Mouse (Mus musculus): ENCODE measurements at regions not wholly inside any gene's neighbourhood (a gene's known extent, or its start where the extent isn't known, plus 50 kb on each side); places are given as distances from the start of the nearest gene placed in this dataset.

DNA sequence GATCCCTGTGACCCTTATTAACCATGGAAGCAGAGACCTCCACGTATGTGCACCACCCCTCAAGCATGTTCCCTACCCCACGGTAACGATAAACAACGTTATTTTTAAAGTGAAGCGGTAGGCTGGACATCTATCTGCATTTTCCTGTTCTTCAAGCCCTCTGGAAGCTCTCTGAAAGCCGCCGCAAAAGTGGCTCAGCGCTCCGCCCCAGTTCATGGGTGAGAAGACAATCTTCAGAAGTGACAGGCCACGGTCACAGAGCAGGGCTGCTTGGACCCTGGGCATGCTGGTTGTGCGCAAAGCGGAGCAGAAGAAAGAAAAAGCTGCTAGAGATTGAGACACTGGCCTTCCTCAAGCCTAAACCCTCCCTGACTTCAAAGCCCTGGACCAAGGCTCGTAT, 90.5 kb downstream of the Zfp36l2 start:
- DNase-seq (ENCODE audit: low spot score), result no peak

GRCm38 (mm10) chr17:84096345-84097260, 91.1 kb downstream of the Zfp36l2 start:
- 8% methylated on average over 59 of the region's 59 CpGs for WGBS
- H3K9me3 ChIP-seq (replicated peaks; ENCODE audit: control insufficient read depth, low read length), result no peaks in the 10 kb centered on the region
- peak; percentile 62; the same call in 1 of the 2 replicates for ATAC-seq (ENCODE audit: insufficient read depth, low read depth)

More for the DNA sequence above, 90.5 kb downstream of the Zfp36l2 start:
- Histone ChIP-seq H3K27me3 (ENCODE audit: control insufficient read depth, insufficient read depth, low read length) (no peaks in the 10 kb centered on the region; the same call in 1 of the 2 replicates), H3K4me2 (ENCODE audit: low read depth, low read length) (no peak overlapping the region), H3K9ac (replicated peaks; ENCODE audit: low read depth, low read length) (no peak overlapping the region), H3K4me1 (ENCODE audit: control insufficient read depth, insufficient read depth) (peaks cover 22% of the 10 kb centered on the region), H3K36me3 (replicated peaks; ENCODE audit: control insufficient read depth, insufficient read depth, low read length) (no peaks in the 10 kb centered on the region), H3K27ac (ENCODE audit: low read depth) (no peak overlapping the region), H3K9me3 (replicated peaks; ENCODE audit: control insufficient read depth, low read length) (no peaks in the 10 kb centered on the region), H3K4me3 (ENCODE audit: low read depth, low read length) (no peak overlapping the region)
- WGBS, result 79% methylated on average over 13 of the region's 13 CpGs
- ATAC-seq (ENCODE audit: insufficient read depth, low read depth), result no peak
- TF ChIP-seq CTCF (IDR thresholded peaks at IDR 0.05; ENCODE audit: low read depth) (no peak), EP300 (IDR thresholded peaks at IDR 0.05; ENCODE audit: low read depth) (no peak)

GRCm38 (mm10) chr17:84095829-84096228, 91.9 kb downstream of the Zfp36l2 start:
- Histone ChIP-seq H3K9me3 (replicated peaks; ENCODE audit: control insufficient read depth, low read length) (no peaks in the 10 kb centered on the region), H3K27me3 (ENCODE audit: control insufficient read depth, insufficient read depth, low read length) (no peaks in the 10 kb centered on the region; the same call in 1 of the 2 replicates), H3K4me2 (ENCODE audit: low read depth, low read length) (no peak overlapping the region), H3K27ac (ENCODE audit: low read depth) (no peak overlapping the region), H3K36me3 (replicated peaks; ENCODE audit: control insufficient read depth, insufficient read depth, low read length) (no peaks in the 10 kb centered on the region), H3K4me1 (ENCODE audit: control insufficient read depth, insufficient read depth) (peaks cover 22% of the 10 kb centered on the region), H3K4me3 (ENCODE audit: low read depth, low read length) (no peak overlapping the region), H3K9ac (replicated peaks; ENCODE audit: low read depth, low read length) (no peak overlapping the region)
- WGBS, result 72% methylated on average over 4 of the region's 4 CpGs
- no peak for ATAC-seq (ENCODE audit: insufficient read depth, low read depth)
- DNase-seq (ENCODE audit: low spot score), result no peak
- TF ChIP-seq CTCF (IDR thresholded peaks at IDR 0.05; ENCODE audit: low read depth) (no peak), EP300 (IDR thresholded peaks at IDR 0.05; ENCODE audit: low read depth) (no peak)

More at GRCm38 (mm10) chr17:84096345-84097260, 91.1 kb downstream of the Zfp36l2 start:
- peak; percentile 40 for DNase-seq (ENCODE audit: low spot score)
- no peaks in the 10 kb centered on the region for H3K36me3 ChIP-seq (replicated peaks; ENCODE audit: control insufficient read depth, insufficient read depth, low read length)
- H3K4me1 ChIP-seq (ENCODE audit: control insufficient read depth, insufficient read depth), result peaks cover 22% of the 10 kb centered on the region
- peak overlapping the region; percentile 42 for H3K4me3 ChIP-seq (ENCODE audit: low read depth, low read length)
- H3K27ac ChIP-seq (ENCODE audit: low read depth), result peak overlapping the region; percentile 57; the same call in 1 of the 2 replicates
- peak overlapping the region; percentile 63 for H3K4me2 ChIP-seq (ENCODE audit: low read depth, low read length)
- TF ChIP-seq EP300 (IDR thresholded peaks at IDR 0.05; ENCODE audit: low read depth) (no peak), CTCF (IDR thresholded peaks at IDR 0.05; ENCODE audit: low read depth) (no peak)
- H3K27me3 ChIP-seq (ENCODE audit: control insufficient read depth, insufficient read depth, low read length), result no peaks in the 10 kb centered on the region; the same call in 1 of the 2 replicates
- H3K9ac ChIP-seq (replicated peaks; ENCODE audit: low read depth, low read length), result peak overlapping the region; percentile 57

DNA sequence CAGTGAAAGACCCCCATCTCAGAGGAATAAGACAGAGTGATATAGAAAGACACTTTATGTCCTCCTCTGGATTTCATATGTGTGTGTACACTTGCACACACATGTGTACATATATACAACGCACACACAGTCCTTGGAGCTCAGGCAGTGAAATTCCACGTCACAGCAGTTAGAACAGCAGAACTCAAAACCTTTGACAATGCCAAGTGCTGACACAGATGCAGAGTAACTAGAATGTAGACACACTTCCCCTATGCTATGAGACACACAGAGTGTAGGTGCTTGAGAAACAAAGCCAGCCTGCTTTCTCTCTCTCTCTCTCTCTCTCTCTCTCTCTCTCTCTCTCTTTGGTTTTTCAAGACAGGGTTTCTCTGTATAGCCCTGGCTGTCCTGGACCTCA, 92.7 kb downstream of the Zfp36l2 start:
- Histone ChIP-seq H3K27me3 (ENCODE audit: control insufficient read depth, insufficient read depth, low read length) (no peaks in the 10 kb centered on the region; the same call in 1 of the 2 replicates), H3K9me3 (replicated peaks; ENCODE audit: control insufficient read depth, low read length) (no peaks in the 10 kb centered on the region), H3K36me3 (replicated peaks; ENCODE audit: control insufficient read depth, insufficient read depth, low read length) (no peaks in the 10 kb centered on the region), H3K4me2 (ENCODE audit: low read depth, low read length) (no peak overlapping the region), H3K9ac (replicated peaks; ENCODE audit: low read depth, low read length) (no peak overlapping the region), H3K27ac (ENCODE audit: low read depth) (no peak overlapping the region), H3K4me1 (ENCODE audit: control insufficient read depth, insufficient read depth) (peaks cover 17% of the 10 kb centered on the region), H3K4me3 (ENCODE audit: low read depth, low read length) (no peak overlapping the region)
- TF ChIP-seq CTCF (IDR thresholded peaks at IDR 0.05; ENCODE audit: low read depth) (no peak), EP300 (IDR thresholded peaks at IDR 0.05; ENCODE audit: low read depth) (no peak)
- DNase-seq (ENCODE audit: low spot score) (no peak), ATAC-seq (ENCODE audit: insufficient read depth, low read depth) (no peak)
- WGBS, result 81% methylated on average over 2 of the region's 2 CpGs

DNA sequence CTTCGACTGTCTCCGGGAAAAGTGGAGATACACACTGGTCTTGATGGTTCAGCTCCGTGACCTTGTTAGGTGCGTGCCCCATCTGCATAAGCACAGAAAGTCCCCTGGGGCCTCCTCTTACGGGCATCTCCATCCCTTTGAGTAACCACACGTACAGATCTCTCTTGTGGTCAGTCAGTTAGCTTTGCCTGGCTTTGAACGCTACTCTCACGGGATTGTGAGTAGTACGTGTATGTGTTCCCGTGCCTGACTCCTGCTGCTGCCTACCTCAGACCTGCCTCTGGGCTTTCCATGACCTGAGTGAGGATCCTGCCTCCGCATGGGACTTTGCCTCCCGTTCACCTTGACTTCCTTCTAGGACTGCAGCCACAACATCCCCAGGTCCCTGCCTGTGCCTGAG, 101.4 kb downstream of the Zfp36l2 start:
- no peak overlapping the region for H3K4me2 ChIP-seq (ENCODE audit: low read depth, low read length)
- no peaks in the 10 kb centered on the region for H3K9me3 ChIP-seq (replicated peaks; ENCODE audit: control insufficient read depth, low read length)
- no peak for ATAC-seq (ENCODE audit: insufficient read depth, low read depth)
- no peak overlapping the region for H3K9ac ChIP-seq (replicated peaks; ENCODE audit: low read depth, low read length)
- TF ChIP-seq CTCF (IDR thresholded peaks at IDR 0.05; ENCODE audit: low read depth) (no peak), EP300 (IDR thresholded peaks at IDR 0.05; ENCODE audit: low read depth) (no peak)
- peak overlapping the region; percentile 62 for H3K27ac ChIP-seq (ENCODE audit: low read depth)
- H3K36me3 ChIP-seq (replicated peaks; ENCODE audit: control insufficient read depth, insufficient read depth, low read length), result no peaks in the 10 kb centered on the region
- no peaks in the 10 kb centered on the region for H3K27me3 ChIP-seq (ENCODE audit: control insufficient read depth, insufficient read depth, low read length)
- no peak for DNase-seq (ENCODE audit: low spot score)
- no peak overlapping the region for H3K4me3 ChIP-seq (ENCODE audit: low read depth, low read length)
- WGBS, result 82% methylated on average over 12 of the region's 12 CpGs
- peaks cover 34% of the 10 kb centered on the region for H3K4me1 ChIP-seq (ENCODE audit: control insufficient read depth, insufficient read depth)
